Mouse (Mus musculus) liver, embryonic 14.5 days (tissue): ENCODE measurements around the gene Hhat.

ENCODE experiments used
- CTCF ChIP-seq: IDR thresholded peaks from 2 replicates; pipeline ENCODE4 v1.5.1; 2016; ENCODE audit warnings: antibody characterized with exemption, low read depth, control low read depth
- EP300 ChIP-seq: IDR thresholded peaks from 2 replicates; pipeline ENCODE4 v1.6.1; 2016; ENCODE audit warnings: antibody characterized with exemption, low read depth

DNA sequence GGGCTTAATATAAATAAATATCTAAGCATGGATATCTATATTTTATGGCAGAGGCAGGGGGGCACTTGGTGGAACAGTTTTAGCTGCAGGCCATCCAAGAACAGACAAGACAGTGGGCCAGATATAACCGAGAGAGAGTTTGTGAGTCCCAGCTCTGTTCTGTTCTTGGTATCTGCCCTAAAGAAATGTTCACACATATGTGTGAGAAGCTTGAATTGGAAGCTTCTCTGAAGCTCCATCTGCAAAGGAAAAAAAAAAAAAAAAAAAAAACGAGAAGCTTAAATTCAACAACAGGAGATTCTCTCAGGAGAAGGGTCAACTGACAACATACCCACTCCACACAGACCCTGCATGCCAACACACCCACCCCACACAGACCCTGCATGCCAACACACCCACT lies 188.1 kb downstream of the Hhat start:
- TF ChIP-seq EP300 (no peak), CTCF (no peak)
